Mouse (Mus musculus): Measurements from ENCODE around the gene Klhl30. TPM values are rescaled to one million over a fixed set of nuclear protein-coding genes. Genes with fewer than 3 reads are reported as not detected.

Klhl30 gene
- 0.23 TPM for polyA plus RNA-seq (2015; fragmentation: Illumina TruSeq; extraction: RNeasy Lipid Tissue Mini Kit (QIAGEN cat#74804); ENCODE audit: insufficient read depth, low replicate concordance)

GRCm38 (mm10) chr1:91350841-91351240 lies at the start of gene Klhl30:
Gene Klhl30, plus strand, starts transcription at chr1:91351016.

DNA sequence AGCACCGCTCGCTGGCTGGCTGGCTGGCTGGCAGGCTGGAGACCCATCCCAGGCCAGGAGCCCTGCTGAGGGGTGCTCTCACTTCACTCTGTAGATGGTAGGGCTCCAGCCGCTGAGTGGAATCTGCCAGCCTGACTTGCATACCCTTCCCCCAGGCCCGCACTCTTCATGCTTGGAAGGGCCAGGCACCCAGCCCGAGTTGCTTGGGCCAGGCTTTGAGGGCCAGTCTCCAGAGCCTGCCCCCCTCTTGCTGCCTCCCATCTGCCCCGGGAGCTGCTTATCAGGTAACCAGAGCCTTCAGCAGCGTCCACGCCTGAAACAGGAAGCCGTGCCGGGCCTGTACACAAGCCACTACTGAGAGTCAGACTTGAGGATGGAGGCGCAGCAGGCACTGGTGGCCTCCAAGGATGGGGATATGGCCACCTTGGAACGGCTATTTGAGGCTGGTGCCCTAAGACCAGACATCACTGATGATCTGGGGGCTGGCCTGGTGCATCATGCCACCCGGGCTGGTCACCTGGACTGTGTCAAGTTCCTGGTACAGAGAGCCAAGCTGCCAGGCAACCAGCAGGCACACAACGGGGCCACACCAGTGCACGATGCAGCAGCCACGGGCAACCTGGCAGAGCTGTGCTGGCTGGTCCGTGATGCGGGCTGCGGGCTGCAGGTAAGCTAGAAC lies 28.9 kb upstream of the Klhl30 start, which contains the start of gene Espnl:
TSS of gene Espnl (plus strand) at position 316 of the 679 bp plus-strand sequence.

GRCm38 (mm10) chr1:91366215-91367108 lies 15.6 kb downstream of the Klhl30 start, which contains the start of gene Erfe:
Gene Erfe, plus strand, starts transcription at chr1:91366430.

GRCm38 (mm10) chr1:91398260-91399062 lies 47.6 kb downstream of the Klhl30 start, which contains the start of gene Ilkap:
Gene Ilkap, minus strand, starts transcription at chr1:91398815.

Other genes starting within 250 kb of the Klhl30 start
- gene Rbm44, start 205.9 kb upstream of the Klhl30 start, polyA plus RNA-seq (2015; fragmentation: Illumina TruSeq; extraction: RNeasy Lipid Tissue Mini Kit (QIAGEN cat#74804); ENCODE audit: insufficient read depth, low replicate concordance), result 1.6 TPM
- 5.8 TPM for gene Ramp1, start 171.2 kb upstream of the Klhl30 start, polyA plus RNA-seq (2015; fragmentation: Illumina TruSeq; extraction: RNeasy Lipid Tissue Mini Kit (QIAGEN cat#74804); ENCODE audit: insufficient read depth, low replicate concordance)
- 101 TPM for gene Ube2f, start 100.7 kb upstream of the Klhl30 start, polyA plus RNA-seq (2015; fragmentation: Illumina TruSeq; extraction: RNeasy Lipid Tissue Mini Kit (QIAGEN cat#74804); ENCODE audit: insufficient read depth, low replicate concordance)
- 22.0 TPM for gene Scly, start 52.7 kb upstream of the Klhl30 start, polyA plus RNA-seq (2015; fragmentation: Illumina TruSeq; extraction: RNeasy Lipid Tissue Mini Kit (QIAGEN cat#74804); ENCODE audit: insufficient read depth, low replicate concordance)
- gene Espnl, start 28.9 kb upstream of the Klhl30 start, polyA plus RNA-seq (2015; fragmentation: Illumina TruSeq; extraction: RNeasy Lipid Tissue Mini Kit (QIAGEN cat#74804); ENCODE audit: insufficient read depth, low replicate concordance), result 0.04 TPM
- 0.28 TPM for gene Erfe, start 15.4 kb downstream of the Klhl30 start, polyA plus RNA-seq (2015; fragmentation: Illumina TruSeq; extraction: RNeasy Lipid Tissue Mini Kit (QIAGEN cat#74804); ENCODE audit: insufficient read depth, low replicate concordance)
- gene Ilkap, start 47.8 kb downstream of the Klhl30 start, polyA plus RNA-seq (2015; fragmentation: Illumina TruSeq; extraction: RNeasy Lipid Tissue Mini Kit (QIAGEN cat#74804); ENCODE audit: insufficient read depth, low replicate concordance), result 132 TPM
- gene Hes6, start 63.0 kb downstream of the Klhl30 start, polyA plus RNA-seq (2015; fragmentation: Illumina TruSeq; extraction: RNeasy Lipid Tissue Mini Kit (QIAGEN cat#74804); ENCODE audit: insufficient read depth, low replicate concordance), result 15.8 TPM
- 4.1 TPM for gene Per2, start 108.3 kb downstream of the Klhl30 start, polyA plus RNA-seq (2015; fragmentation: Illumina TruSeq; extraction: RNeasy Lipid Tissue Mini Kit (QIAGEN cat#74804); ENCODE audit: insufficient read depth, low replicate concordance)
- gene Traf3ip1, start 143.6 kb downstream of the Klhl30 start, polyA plus RNA-seq (2015; fragmentation: Illumina TruSeq; extraction: RNeasy Lipid Tissue Mini Kit (QIAGEN cat#74804); ENCODE audit: insufficient read depth, low replicate concordance), result 7.5 TPM
- 16.2 TPM for gene Asb1, start 189.5 kb downstream of the Klhl30 start, polyA plus RNA-seq (2015; fragmentation: Illumina TruSeq; extraction: RNeasy Lipid Tissue Mini Kit (QIAGEN cat#74804); ENCODE audit: insufficient read depth, low replicate concordance)

Measured in spleen, adult 10 weeks (tissue).